Mouse (Mus musculus) neutrophil, adult 5-6 weeks (primary cell): Measurements from ENCODE around the gene U2af1l4. TPM values are rescaled to one million over a fixed set of nuclear protein-coding genes. Genes with fewer than 3 reads are reported as not detected.

Source experiments
- ATAC-seq: fragments of 151-379, 151-347 bp; 2 replicates; pipeline ENCODE4 v1.8.0; 2017; ENCODE audit warnings: mild to moderate bottlenecking, moderate TSS enrichment; ENCODE audit not compliant: insufficient number of reproducible peaks, poor library complexity, low FRiP score, severe bottlenecking; ENCODE audit errors: extremely low read depth
- total RNA-seq: library from RNA; stranded (forward); fragments of 200-1000 nt; gene quantifications from 2 replicates; pipeline ENCODE4 v1.2.3, GENCODE M21; 2017

Gene U2af1l4
- total RNA-seq, 1 experiment from 2014 or later: 67.3 TPM

DNA sequence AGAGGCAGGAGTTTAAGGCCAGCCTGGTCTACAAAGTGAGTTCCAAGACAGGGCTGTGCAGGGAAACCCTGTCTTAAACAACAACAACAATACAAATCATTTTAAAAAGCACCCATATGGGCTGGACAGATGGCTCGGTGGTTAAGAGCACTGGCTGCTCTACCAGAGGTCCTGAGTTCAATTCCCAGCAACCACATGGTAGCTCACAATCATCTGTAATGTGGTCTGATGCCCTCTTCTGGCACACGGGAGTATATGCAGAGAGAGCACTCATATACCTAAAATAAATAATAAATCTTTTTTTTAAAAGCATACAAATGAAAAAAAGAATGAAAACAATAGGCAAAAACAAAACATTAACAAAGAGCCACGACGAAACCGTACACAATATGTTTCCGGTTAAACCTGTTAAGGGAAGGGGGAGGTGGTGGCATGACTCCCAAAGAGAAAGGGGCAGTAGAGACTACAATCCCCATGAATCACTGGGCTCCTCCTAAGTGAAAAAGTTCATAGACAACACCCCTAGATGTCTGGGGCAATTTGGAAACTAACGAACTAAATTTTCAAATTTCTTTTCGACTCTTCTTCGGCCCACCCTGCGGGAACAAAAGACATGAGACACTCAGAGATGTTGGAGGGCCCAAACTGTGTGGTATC, 11.5 kb upstream of the U2af1l4 start:
- peak; percentile 46 for ATAC-seq

- ATAC-seq: peak; percentile 95
Measured at GRCm38 (mm10) chr7:30552102-30553020, 10.7 kb upstream of the U2af1l4 start, which contains the start of the genes Hspb6 and Proser3. Gene Hspb6 (plus strand): TSS chr7:30552178. Gene Proser3 (minus strand): TSS chr7:30552299.

- no peak for ATAC-seq
Measured at GRCm38 (mm10) chr7:30553021-30553589, 10.0 kb upstream of the U2af1l4 start.

DNA sequence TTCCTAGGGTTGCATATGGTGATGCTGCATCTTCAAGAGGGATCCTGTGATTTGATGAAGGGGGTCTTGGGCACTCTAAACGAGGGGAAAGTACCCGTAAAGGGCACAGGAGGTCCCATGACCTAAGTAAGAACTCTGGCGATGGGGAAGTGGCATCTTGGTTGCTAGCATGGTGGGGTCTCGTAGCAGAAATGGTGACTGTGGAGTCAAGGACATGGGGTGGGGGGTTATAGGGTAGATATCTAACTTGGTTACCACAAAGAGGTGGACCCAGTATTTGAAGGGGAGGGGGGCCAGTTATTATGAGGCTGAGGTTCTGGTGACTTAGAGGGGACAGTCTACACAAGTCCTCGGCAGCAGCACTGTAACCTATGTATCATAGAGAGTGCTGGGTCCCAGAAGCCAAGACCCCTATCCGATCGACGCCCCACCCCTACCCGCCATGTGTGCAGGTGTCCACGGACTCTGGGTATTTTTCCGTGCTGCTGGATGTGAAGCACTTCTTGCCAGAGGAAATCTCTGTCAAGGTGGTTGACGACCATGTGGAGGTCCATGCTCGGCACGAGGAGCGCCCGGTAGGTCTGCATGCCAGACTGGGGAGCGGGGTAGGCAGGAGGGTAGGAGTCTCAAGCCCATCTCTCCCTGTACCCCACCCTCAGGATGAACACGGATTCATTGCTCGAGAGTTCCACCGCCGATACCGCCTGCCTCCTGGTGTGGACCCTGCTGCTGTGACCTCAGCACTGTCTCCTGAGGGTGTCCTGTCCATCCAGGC, 9.1 kb upstream of the U2af1l4 start:
- no peak for ATAC-seq

DNA sequence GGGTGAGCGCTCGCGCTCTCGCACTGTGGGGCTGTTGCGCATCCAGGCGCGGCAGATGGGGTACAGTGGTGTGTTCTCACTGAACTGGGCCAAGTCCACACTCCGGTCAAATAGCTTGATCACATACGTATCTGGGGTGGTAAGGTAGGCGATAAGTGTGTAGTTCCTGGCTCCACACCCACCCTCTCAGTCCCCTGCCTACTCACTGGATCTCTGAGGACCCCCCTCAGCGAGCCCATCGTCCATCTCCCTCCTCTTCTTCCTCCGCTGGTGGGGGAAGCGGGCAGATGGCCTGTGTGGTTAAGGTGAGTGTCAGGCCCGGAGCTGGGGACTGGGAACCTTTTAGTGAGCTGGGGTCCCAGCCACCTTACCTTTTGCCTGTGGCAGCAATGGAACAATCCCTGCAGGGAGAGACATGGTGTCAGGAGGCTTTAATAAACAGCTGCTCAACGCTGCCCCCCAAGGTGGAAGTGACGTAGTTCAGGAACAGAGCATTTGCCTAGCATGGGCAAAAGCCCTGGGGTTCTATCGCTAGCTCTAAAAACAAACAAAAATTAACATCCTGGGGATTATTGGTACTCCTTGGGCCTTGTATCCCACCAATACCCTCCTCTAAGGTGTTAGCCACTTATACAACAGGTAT, 6.1 kb upstream of the U2af1l4 start:
- no peak for ATAC-seq

- ATAC-seq: no peak
Measured at GRCm38 (mm10) chr7:30557901-30558514, 5.1 kb upstream of the U2af1l4 start.

- ATAC-seq: no peak
Measured at GRCm38 (mm10) chr7:30558656-30559442, 4.3 kb upstream of the U2af1l4 start.

GRCm38 (mm10) chr7:30559443-30559954, 3.6 kb upstream of the U2af1l4 start, which contains the start of gene Lin37:
Gene Lin37 (minus strand): TSS chr7:30559838.
- peak; percentile 71 for ATAC-seq

- no peak for ATAC-seq
Measured at GRCm38 (mm10) chr7:30560296-30560695, 2.8 kb upstream of the U2af1l4 start.

GRCm38 (mm10) chr7:30562526-30563116, 480 bp upstream of the U2af1l4 start:
- ATAC-seq: peak; percentile 2; the same call in 1 of the 2 replicates

DNA sequence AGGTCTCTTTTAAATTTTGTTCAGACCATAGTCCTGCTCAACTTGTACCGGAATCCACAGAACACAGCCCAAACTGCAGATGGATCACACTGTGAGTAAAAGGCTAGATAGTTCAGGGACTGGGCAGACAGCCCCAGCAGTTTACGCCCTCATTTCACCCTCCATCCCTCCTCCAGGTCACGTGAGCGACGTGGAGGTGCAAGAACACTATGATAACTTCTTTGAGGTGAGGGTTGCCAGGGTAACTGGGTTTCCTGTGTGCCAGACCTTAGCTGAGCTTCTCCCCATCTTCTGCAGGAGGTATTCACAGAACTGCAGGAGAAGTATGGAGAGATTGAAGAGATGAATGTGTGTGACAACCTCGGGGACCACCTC, 792 bp downstream of the U2af1l4 start:
- ATAC-seq: no peak

DNA sequence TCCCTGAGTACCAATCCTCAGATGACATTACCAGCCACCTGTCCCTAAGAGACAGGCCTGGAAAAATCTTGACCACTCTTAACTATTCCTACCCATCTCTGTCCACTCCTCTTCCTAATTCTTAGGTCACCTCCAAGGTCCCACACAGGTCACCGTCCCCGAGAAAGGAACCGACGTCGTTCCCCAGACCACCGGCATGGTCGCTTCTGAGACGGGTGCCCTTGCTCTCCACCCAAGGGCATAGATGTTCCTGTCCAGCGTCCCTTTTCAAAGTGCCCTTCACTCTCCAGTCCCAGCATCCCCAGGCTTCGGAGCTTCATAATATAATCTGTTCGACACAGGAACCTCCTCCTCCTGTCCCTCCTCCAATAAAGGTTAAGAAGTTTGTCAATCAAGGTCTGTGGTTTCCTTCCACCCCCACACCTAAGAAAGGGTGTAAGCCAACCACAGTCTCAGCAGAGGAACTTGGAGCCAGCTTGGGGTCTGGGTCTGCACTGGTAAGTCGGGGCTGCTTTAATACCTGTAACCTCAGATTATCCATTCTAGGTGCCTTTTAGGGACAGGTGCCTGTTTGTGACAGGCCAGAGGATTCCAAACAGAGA, 2.0 kb downstream of the U2af1l4 start, which contains the start of gene Igflr1:
Gene Igflr1 (plus strand): TSS at position 458 of the 602 bp plus-strand sequence.
- ATAC-seq: no peak

GRCm38 (mm10) chr7:30566033-30566432, 2.9 kb downstream of the U2af1l4 start:
- no peak for ATAC-seq

- ATAC-seq: no peak
Measured at GRCm38 (mm10) chr7:30567555-30567954, 4.5 kb downstream of the U2af1l4 start.

GRCm38 (mm10) chr7:30572389-30572788, 9.3 kb downstream of the U2af1l4 start:
- no peak for ATAC-seq

GRCm38 (mm10) chr7:30572969-30573368, 9.9 kb downstream of the U2af1l4 start:
- ATAC-seq: no peak
